Mouse (Mus musculus) liver, embryonic 16.5 days (tissue): ENCODE measurements around the gene Ptpra. TPM values are rescaled to one million over a fixed set of nuclear protein-coding genes. Genes with fewer than 3 reads are reported as not detected.

Source experiments
- ATAC-seq: fragments of 200-750 bp; cut with Nextera tagmentation; 2 replicates; pipeline ENCODE4 v1.8.0; 2017; ENCODE audit warnings: low read depth, mild to moderate bottlenecking, moderate number of reproducible peaks, moderate library complexity
- H3K27ac ChIP-seq: fragments of 300-500 bp; sonication (generic); 2 replicates; pipeline ENCODE4 v1.5.1; 2014; ENCODE audit warnings: mild to moderate bottlenecking, low read length
- H3K27me3 ChIP-seq: fragments of 300-500 bp; sonication (generic); 2 replicates; pipeline ENCODE4 v1.6.1; 2014; ENCODE audit warnings: low read depth, low read length, mixed read lengths; ENCODE audit not compliant: control insufficient read depth, insufficient read depth
- H3K36me3 ChIP-seq: fragments of 300-500 bp; sonication (generic); 2 replicates; pipeline ENCODE4 v1.6.1; 2014; ENCODE audit warnings: mild to moderate bottlenecking; ENCODE audit not compliant: control insufficient read depth, insufficient read depth
- H3K4me1 ChIP-seq: fragments of 300-500 bp; sonication (generic); 2 replicates; pipeline ENCODE4 v1.6.1; 2014; ENCODE audit warnings: low read depth, low read length, mixed read lengths; ENCODE audit not compliant: control insufficient read depth
- H3K4me2 ChIP-seq: fragments of 300-500 bp; sonication (generic); 2 replicates; pipeline ENCODE4 v1.6.1; 2014; ENCODE audit warnings: low read depth, low read length, mixed read lengths
- H3K4me3 ChIP-seq: fragments of 300-500 bp; sonication (generic); 2 replicates; pipeline ENCODE4 v1.5.1; 2014; ENCODE audit warnings: low read depth, mild to moderate bottlenecking, low read length
- H3K9ac ChIP-seq: fragments of 300-500 bp; sonication (generic); 2 replicates; pipeline ENCODE4 v1.6.1; 2014; ENCODE audit warnings: low read depth, low read length
- H3K9me3 ChIP-seq: fragments of 300-500 bp; sonication (generic); replicated peaks from 2 replicates; pipeline ENCODE4 v1.6.1; 2016; ENCODE audit warnings: low read length; ENCODE audit not compliant: control insufficient read depth
- WGBS: fragments of 180-500 bp; shearing (Covaris S2); extraction: QIAGEN DNeasy Blood & Tissue Kit; methylation state at CpG from one replicate; pipeline ENCODE4 v1.1.7; 2014; ENCODE audit not compliant: insufficient replicate concordance; 5-methylcytosine and 5-hydroxymethylcytosine counted together
- polyA plus RNA-seq: library from polyadenylated mRNA; unstranded; fragments of >200 nt; fragmentation: Nextera tagmentation; extraction: Ambion mirVana; gene quantifications from 2 replicates; pipeline ENCODE4 v1.2.1, GENCODE M21; 2015

The Ptpra gene
- polyA plus RNA-seq, 1 experiment from 2014 or later: 29.6 TPM

DNA sequence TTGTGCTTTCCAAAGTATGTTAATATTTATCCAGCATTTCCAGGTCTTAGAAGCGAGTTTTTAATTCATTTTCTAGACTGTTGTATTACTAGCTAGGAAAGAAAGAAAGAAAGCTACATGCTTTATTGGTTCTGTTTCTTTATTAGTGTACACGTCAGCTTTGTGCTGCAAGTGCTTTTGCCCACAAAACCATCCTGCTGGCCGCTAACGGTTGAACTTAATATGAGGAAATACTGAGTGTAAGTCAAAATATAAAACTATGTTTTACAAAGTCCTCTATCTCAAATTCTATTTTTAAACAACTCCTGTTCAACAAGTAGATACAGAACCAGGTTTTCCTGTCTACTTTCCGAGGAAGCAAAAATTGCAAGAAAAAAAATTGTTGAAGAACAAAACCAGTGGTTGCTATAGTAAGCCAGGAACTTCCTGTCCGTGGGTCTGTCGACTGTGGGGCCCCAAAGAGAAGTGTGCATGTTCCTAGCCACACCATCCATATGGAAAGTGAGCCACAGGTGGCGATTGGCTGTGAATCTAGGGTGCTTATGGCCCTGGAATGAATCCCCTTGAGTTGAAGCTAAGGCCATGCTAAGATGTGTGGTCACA, 22.9 kb downstream of the Ptpra start:
- H3K36me3 ChIP-seq: no peaks in the 10 kb centered on the region
- 17% methylated on average over 8 of the region's 8 CpGs for WGBS
- H3K4me2 ChIP-seq: no peak overlapping the region
- no peaks in the 10 kb centered on the region for H3K9me3 ChIP-seq
- H3K4me1 ChIP-seq: peaks cover 18% of the 10 kb centered on the region
- no peaks in the 10 kb centered on the region for H3K27me3 ChIP-seq
- no peak overlapping the region for H3K4me3 ChIP-seq
- H3K27ac ChIP-seq: no peak overlapping the region
- ATAC-seq: no peak
- no peak overlapping the region for H3K9ac ChIP-seq

- WGBS: 78% methylated on average over 11 of the region's 11 CpGs
- Histone ChIP-seq H3K4me1 (peaks cover 3% of the 10 kb centered on the region), H3K27ac (no peak overlapping the region), H3K9me3 (no peaks in the 10 kb centered on the region), H3K9ac (no peak overlapping the region), H3K4me2 (no peak overlapping the region), H3K36me3 (no peaks in the 10 kb centered on the region), H3K4me3 (no peak overlapping the region), H3K27me3 (no peaks in the 10 kb centered on the region)
- ATAC-seq: no peak
These were observed 25.7 kb downstream of the Ptpra start for GRCm38 (mm10) chr2:130475764-130476163.

- Histone ChIP-seq H3K27me3 (no peaks in the 10 kb centered on the region), H3K4me1 (peaks cover 3% of the 10 kb centered on the region), H3K27ac (no peak overlapping the region), H3K4me3 (no peak overlapping the region), H3K36me3 (no peaks in the 10 kb centered on the region), H3K9me3 (no peaks in the 10 kb centered on the region), H3K9ac (no peak overlapping the region), H3K4me2 (no peak overlapping the region)
- 71% methylated on average over 6 of the region's 6 CpGs for WGBS
- no peak for ATAC-seq
These were observed 26.7 kb downstream of the Ptpra start for GRCm38 (mm10) chr2:130476666-130477297.

- ATAC-seq: no peak
- Histone ChIP-seq H3K27me3 (no peaks in the 10 kb centered on the region), H3K4me3 (no peak overlapping the region), H3K4me1 (no peaks in the 10 kb centered on the region), H3K9me3 (no peaks in the 10 kb centered on the region), H3K36me3 (no peaks in the 10 kb centered on the region), H3K27ac (no peak overlapping the region), H3K4me2 (no peak overlapping the region), H3K9ac (no peak overlapping the region)
- 77% methylated on average over 4 of the region's 4 CpGs for WGBS
These were observed 32.1 kb downstream of the Ptpra start for GRCm38 (mm10) chr2:130482177-130482576.

DNA sequence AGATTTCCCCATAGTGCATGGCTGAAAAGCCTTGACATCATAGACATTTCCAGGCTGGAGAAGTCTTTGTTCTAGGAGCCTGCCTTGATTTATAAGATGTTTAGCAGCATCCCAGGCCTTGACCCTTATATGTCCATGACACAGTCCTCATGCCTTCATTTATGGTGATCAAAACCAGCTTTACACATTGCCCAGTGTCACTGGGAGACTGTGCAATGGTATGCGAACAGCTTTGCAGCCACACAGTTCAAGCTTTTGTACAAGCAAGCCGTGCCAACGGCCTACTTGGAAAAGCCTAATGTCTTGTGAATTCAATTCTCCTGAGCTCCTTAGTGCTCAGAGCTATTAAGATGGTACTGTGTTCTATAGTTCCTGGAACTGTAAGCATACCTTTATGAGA, 32.6 kb downstream of the Ptpra start:
- WGBS: 87% methylated on average over 3 of the region's 3 CpGs
- Histone ChIP-seq H3K4me1 (no peaks in the 10 kb centered on the region), H3K4me3 (no peak overlapping the region), H3K4me2 (no peak overlapping the region), H3K9me3 (no peaks in the 10 kb centered on the region), H3K27me3 (no peaks in the 10 kb centered on the region), H3K36me3 (no peaks in the 10 kb centered on the region), H3K27ac (no peak overlapping the region), H3K9ac (no peak overlapping the region)
- ATAC-seq: no peak

GRCm38 (mm10) chr2:130484206-130484605, 34.1 kb downstream of the Ptpra start:
- Histone ChIP-seq H3K27ac (no peak overlapping the region), H3K36me3 (no peaks in the 10 kb centered on the region), H3K4me2 (no peak overlapping the region), H3K4me3 (no peak overlapping the region), H3K9ac (no peak overlapping the region), H3K9me3 (no peaks in the 10 kb centered on the region), H3K27me3 (no peaks in the 10 kb centered on the region), H3K4me1 (no peaks in the 10 kb centered on the region)
- 67% methylated on average over 1 of the region's 1 CpGs for WGBS
- ATAC-seq: no peak

GRCm38 (mm10) chr2:130488002-130488401, 37.9 kb downstream of the Ptpra start:
- Histone ChIP-seq H3K36me3 (no peaks in the 10 kb centered on the region), H3K4me2 (no peak overlapping the region), H3K27me3 (no peaks in the 10 kb centered on the region), H3K4me3 (no peak overlapping the region), H3K9me3 (no peaks in the 10 kb centered on the region), H3K9ac (no peak overlapping the region), H3K27ac (no peak overlapping the region), H3K4me1 (no peaks in the 10 kb centered on the region; the same call in 1 of the 2 replicates)
- ATAC-seq: no peak
- 87% methylated on average over 2 of the region's 2 CpGs for WGBS

DNA sequence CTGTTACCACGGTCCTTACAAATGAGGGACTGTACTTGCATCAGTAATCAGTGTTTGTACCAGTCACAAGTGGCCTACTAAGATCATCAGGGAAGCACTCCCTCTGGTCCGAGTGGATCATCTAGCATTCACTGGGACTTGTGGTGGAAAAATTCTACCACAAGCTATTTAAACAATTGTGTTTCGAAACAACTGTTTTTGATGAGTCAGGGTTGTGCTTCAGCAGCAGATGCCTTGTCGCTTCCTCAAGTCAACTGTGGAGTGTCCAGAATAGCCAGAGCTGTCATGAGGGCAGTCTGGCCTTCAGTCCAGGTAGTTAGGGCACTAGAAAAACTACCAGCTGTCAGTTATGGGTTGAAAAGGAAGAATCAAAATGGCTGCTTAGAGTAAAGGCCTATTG, 38.5 kb downstream of the Ptpra start:
- Histone ChIP-seq H3K4me2 (no peak overlapping the region), H3K36me3 (no peaks in the 10 kb centered on the region), H3K4me3 (no peak overlapping the region), H3K9ac (no peak overlapping the region), H3K27me3 (no peaks in the 10 kb centered on the region), H3K9me3 (no peaks in the 10 kb centered on the region), H3K27ac (no peak overlapping the region), H3K4me1 (no peaks in the 10 kb centered on the region; the same call in 1 of the 2 replicates)
- ATAC-seq: no peak
- 61% methylated on average over 4 of the region's 4 CpGs for WGBS

GRCm38 (mm10) chr2:130491162-130491561, 41.1 kb downstream of the Ptpra start:
- Histone ChIP-seq H3K9me3 (no peaks in the 10 kb centered on the region), H3K4me1 (peaks cover 14% of the 10 kb centered on the region), H3K4me2 (no peak overlapping the region), H3K27me3 (no peaks in the 10 kb centered on the region), H3K4me3 (no peak overlapping the region), H3K36me3 (no peaks in the 10 kb centered on the region), H3K9ac (no peak overlapping the region), H3K27ac (no peak overlapping the region)
- 64% methylated on average over 4 of the region's 4 CpGs for WGBS
- no peak for ATAC-seq
